Mouse (Mus musculus) effector memory CD4-positive, alpha-beta T cell, adult 5 months (primary cell): ENCODE measurements around the gene Dmrtc1b. TPM values are rescaled to one million over a fixed set of nuclear protein-coding genes. Genes with fewer than 3 reads are reported as not detected.

Source experiments
- polyA plus RNA-seq: library from polyadenylated mRNA; unstranded; fragments of 100-300 nt; shearing (Covaris generic); gene quantifications from one replicate; pipeline ENCODE4 v1.2.1, GENCODE M21; 2017

Gene Dmrtc1b
- not detected for polyA plus RNA-seq

DNA sequence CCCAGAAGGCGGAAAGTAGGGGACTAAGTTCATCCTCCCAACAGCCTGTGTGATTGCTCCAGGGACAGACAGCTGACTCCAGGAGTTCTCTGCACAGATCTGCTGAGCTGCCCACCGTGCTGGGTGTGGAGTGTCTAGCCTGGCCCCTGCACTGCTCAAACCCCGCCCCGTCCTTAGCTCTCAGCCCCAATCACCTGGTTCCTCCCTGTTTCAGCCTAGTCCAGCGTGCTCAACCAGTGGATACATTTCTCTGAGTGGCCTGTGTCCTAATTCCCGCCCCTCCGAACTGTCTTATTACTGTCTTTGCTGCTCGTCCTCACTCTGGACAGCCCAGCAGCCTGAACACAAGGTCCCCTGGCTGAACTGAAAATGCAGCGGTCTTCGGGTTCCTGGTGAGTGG is at the start of gene Dmrtc1b, which contains the start of gene Gm9112:
Dmrtc1b (plus strand) TSS at position 331 of the 400 bp plus-strand sequence.
Gm9112 (minus strand) TSS at position 101 of the 400 bp plus-strand sequence.

DNA sequence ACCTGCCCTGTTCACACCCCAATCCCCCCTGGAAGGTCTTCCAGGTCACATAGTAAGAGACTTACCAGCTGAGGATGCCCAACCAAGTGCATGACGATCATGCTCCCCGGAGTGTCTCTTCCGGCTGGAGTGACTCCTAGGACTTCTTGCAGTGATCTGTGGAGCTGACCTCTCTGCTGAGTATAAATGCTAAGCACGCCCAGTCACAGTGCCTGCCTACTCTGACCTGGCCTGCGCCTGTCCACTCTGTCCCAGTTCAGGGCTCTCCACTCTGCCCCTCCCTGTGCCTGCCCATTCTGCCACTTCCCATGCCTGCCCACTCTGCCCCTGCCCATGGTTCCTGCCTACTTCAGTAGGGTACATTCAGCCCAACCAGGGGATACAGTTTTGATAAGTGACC is 20.8 kb upstream of the Dmrtc1b start, which contains the start of gene Gm3880:
Gm3880 (minus strand) TSS at position 101 of the 400 bp plus-strand sequence.

Other genes starting within 250 kb of the Dmrtc1b start
- 14.2 TPM for gene Hdac8, start 202.5 kb upstream of the Dmrtc1b start, polyA plus RNA-seq
- not detected for gene Phka1, start 63.6 kb upstream of the Dmrtc1b start, polyA plus RNA-seq
- not detected for gene Gm3880, start 20.9 kb upstream of the Dmrtc1b start, polyA plus RNA-seq
- not detected for gene Gm9112, start 230 bp upstream of the Dmrtc1b start, polyA plus RNA-seq
- gene Dmrtc1c1, start 95.1 kb downstream of the Dmrtc1b start, polyA plus RNA-seq = not detected
- not detected for gene Dmrtc1c2, start 146.8 kb downstream of the Dmrtc1b start, polyA plus RNA-seq
- gene 1700031F05Rik, start 160.1 kb downstream of the Dmrtc1b start, polyA plus RNA-seq = not detected
- not detected for gene Dmrtc1a, start 200.8 kb downstream of the Dmrtc1b start, polyA plus RNA-seq
- gene 1700011M02Rik, start 201.0 kb downstream of the Dmrtc1b start, polyA plus RNA-seq = not detected
- not detected for gene 1700018G05Rik, start 220.5 kb downstream of the Dmrtc1b start, polyA plus RNA-seq